Mouse (Mus musculus) macrophage (primary cell): ENCODE measurements around the gene 1700025C18Rik. TPM values are rescaled to one million over a fixed set of nuclear protein-coding genes. Genes with fewer than 3 reads are reported as not detected.

Experiments used
- H3K27ac ChIP-seq: fragments of 350-480 bp; formaldehyde crosslinking; 2 replicates; pipeline ENCODE4 v1.9.0; 2021
- H3K36me3 ChIP-seq: fragments of 350-480 bp; formaldehyde crosslinking; 2 replicates; pipeline ENCODE4 v1.9.0; 2021; ENCODE audit errors: inconsistent target
- H3K4me3 ChIP-seq: fragments of 350-480 bp; formaldehyde crosslinking; 2 replicates; pipeline ENCODE4 v1.9.0; 2021; ENCODE audit errors: inconsistent target
- H3K79me2 ChIP-seq: fragments of 350-480 bp; formaldehyde crosslinking; 2 replicates; pipeline ENCODE4 v1.9.0; 2021; ENCODE audit errors: inconsistent target
- WGBS: methylation state at CpG from one replicate; pipeline ENCODE4 v1.1.7; 2026; ENCODE audit warnings: inconsistent platforms; ENCODE audit not compliant: missing documents; 5-methylcytosine and 5-hydroxymethylcytosine counted together
- polyA plus RNA-seq: library from polyadenylated mRNA; stranded (reverse); fragments of 250-400 nt; gene quantifications from 3 replicates; pipeline ENCODE4 v1.2.4, GENCODE M21; 2018; ENCODE audit warnings: inconsistent platforms

1700025C18Rik gene
- polyA plus RNA-seq, 1 experiment from 2014 or later = not detected

- H3K79me2 ChIP-seq = no peaks in the 10 kb centered on the region
- H3K27ac ChIP-seq = no peak overlapping the region
- WGBS = 33% methylated on average over 10 of the region's 10 CpGs
- no peaks in the 10 kb centered on the region for H3K36me3 ChIP-seq
- H3K4me3 ChIP-seq = no peak overlapping the region
These were observed 5.8 kb upstream of the 1700025C18Rik start for GRCm38 (mm10) chr2:165096367-165096766.

- WGBS = 80% methylated on average over 6 of the region's 7 CpGs
These were observed 1.8 kb upstream of the 1700025C18Rik start for GRCm38 (mm10) chr2:165092393-165092792.

GRCm38 (mm10) chr2:165091433-165091965 is 949 bp upstream of the 1700025C18Rik start:
- 87% methylated on average over 8 of the region's 8 CpGs for WGBS
- no peaks in the 10 kb centered on the region for H3K36me3 ChIP-seq
- H3K27ac ChIP-seq = no peak overlapping the region
- H3K79me2 ChIP-seq = no peaks in the 10 kb centered on the region
- H3K4me3 ChIP-seq = no peak overlapping the region

More at GRCm38 (mm10) chr2:165092393-165092792, 1.8 kb upstream of the 1700025C18Rik start:
- H3K4me3 ChIP-seq = no peak overlapping the region
- H3K27ac ChIP-seq = no peak overlapping the region
- no peaks in the 10 kb centered on the region for H3K36me3 ChIP-seq
- no peaks in the 10 kb centered on the region for H3K79me2 ChIP-seq

- Histone ChIP-seq H3K36me3 (no peaks in the 10 kb centered on the region), H3K4me3 (no peak overlapping the region), H3K79me2 (no peaks in the 10 kb centered on the region), H3K27ac (no peak overlapping the region)
- 51% methylated on average over 14 of the region's 14 CpGs for WGBS
These were observed 1.1 kb downstream of the 1700025C18Rik start for GRCm38 (mm10) chr2:165089470-165089869.

GRCm38 (mm10) chr2:165086634-165087033 is 3.9 kb downstream of the 1700025C18Rik start:
- 95% methylated on average over 4 of the region's 4 CpGs for WGBS
- Histone ChIP-seq H3K27ac (no peak overlapping the region), H3K4me3 (no peak overlapping the region), H3K36me3 (no peaks in the 10 kb centered on the region), H3K79me2 (no peaks in the 10 kb centered on the region)

- WGBS = 36% methylated on average over 7 of the region's 7 CpGs
- Histone ChIP-seq H3K79me2 (no peaks in the 10 kb centered on the region), H3K27ac (no peak overlapping the region), H3K36me3 (no peaks in the 10 kb centered on the region), H3K4me3 (no peak overlapping the region)
These were observed 9.3 kb downstream of the 1700025C18Rik start for GRCm38 (mm10) chr2:165081257-165081656.

GRCm38 (mm10) chr2:165080657-165081056 is 9.9 kb downstream of the 1700025C18Rik start:
- Histone ChIP-seq H3K4me3 (no peak overlapping the region), H3K36me3 (no peaks in the 10 kb centered on the region), H3K27ac (no peak overlapping the region), H3K79me2 (no peaks in the 10 kb centered on the region)
- 33% methylated on average over 9 of the region's 9 CpGs for WGBS

GRCm38 (mm10) chr2:165078605-165079004 is 11.9 kb downstream of the 1700025C18Rik start:
- no peaks in the 10 kb centered on the region for H3K79me2 ChIP-seq
- WGBS = 25% methylated on average over 10 of the region's 10 CpGs
- H3K27ac ChIP-seq = no peak overlapping the region
- H3K4me3 ChIP-seq = no peak overlapping the region
- no peaks in the 10 kb centered on the region for H3K36me3 ChIP-seq

- 40% methylated on average over 8 of the region's 8 CpGs for WGBS
- Histone ChIP-seq H3K4me3 (no peak overlapping the region), H3K79me2 (no peaks in the 10 kb centered on the region), H3K36me3 (no peaks in the 10 kb centered on the region), H3K27ac (no peak overlapping the region)
These were observed 12.5 kb downstream of the 1700025C18Rik start for GRCm38 (mm10) chr2:165078045-165078444.

- H3K27ac ChIP-seq = no peak overlapping the region
- 15% methylated on average over 9 of the region's 9 CpGs for WGBS
- H3K4me3 ChIP-seq = no peak overlapping the region
- no peaks in the 10 kb centered on the region for H3K79me2 ChIP-seq
- no peaks in the 10 kb centered on the region for H3K36me3 ChIP-seq
These were observed 13.5 kb downstream of the 1700025C18Rik start for GRCm38 (mm10) chr2:165077055-165077454.

- H3K36me3 ChIP-seq = no peaks in the 10 kb centered on the region
- WGBS = 50% methylated on average over 2 of the region's 2 CpGs
These were observed 15.6 kb downstream of the 1700025C18Rik start for GRCm38 (mm10) chr2:165074937-165075336.

GRCm38 (mm10) chr2:165074081-165074884 is 16.3 kb downstream of the 1700025C18Rik start:
- H3K36me3 ChIP-seq = no peaks in the 10 kb centered on the region
- 44% methylated on average over 11 of the region's 11 CpGs for WGBS
- no peak overlapping the region for H3K27ac ChIP-seq
- no peak overlapping the region for H3K4me3 ChIP-seq
- H3K79me2 ChIP-seq = no peaks in the 10 kb centered on the region

More at GRCm38 (mm10) chr2:165074937-165075336, 15.6 kb downstream of the 1700025C18Rik start:
- no peak overlapping the region for H3K27ac ChIP-seq
- no peaks in the 10 kb centered on the region for H3K79me2 ChIP-seq
- H3K4me3 ChIP-seq = no peak overlapping the region

- H3K79me2 ChIP-seq = no peaks in the 10 kb centered on the region
- no peak overlapping the region for H3K4me3 ChIP-seq
- no peak overlapping the region for H3K27ac ChIP-seq
- 16% methylated on average over 9 of the region's 9 CpGs for WGBS
- no peaks in the 10 kb centered on the region for H3K36me3 ChIP-seq
These were observed 17.2 kb downstream of the 1700025C18Rik start for GRCm38 (mm10) chr2:165073381-165073781.

- Histone ChIP-seq H3K4me3 (no peak overlapping the region), H3K27ac (no peak overlapping the region), H3K79me2 (no peaks in the 10 kb centered on the region), H3K36me3 (peaks cover 24% of the 10 kb centered on the region)
- 38% methylated on average over 20 of the region's 23 CpGs for WGBS
These were observed 20.3 kb downstream of the 1700025C18Rik start for GRCm38 (mm10) chr2:165070096-165070816.

GRCm38 (mm10) chr2:165068806-165069205 is 21.7 kb downstream of the 1700025C18Rik start:
- 100% methylated on average over 2 of the region's 2 CpGs for WGBS
- Histone ChIP-seq H3K4me3 (no peak overlapping the region), H3K27ac (no peak overlapping the region), H3K36me3 (peaks cover 29% of the 10 kb centered on the region), H3K79me2 (no peaks in the 10 kb centered on the region)
